Mouse (Mus musculus) bone marrow macrophage, adult 2 months (primary cell): ENCODE data around the gene Chst11.

Experiments
- CTCF ChIP-seq: IDR thresholded peaks from 2 replicates; pipeline ENCODE4 v1.5.1; 2012; ENCODE audit warnings: low read depth, mild to moderate bottlenecking, low read length, moderate library complexity
- POLR2A ChIP-seq: IDR thresholded peaks from 2 replicates; pipeline ENCODE4 v1.6.1; 2012; ENCODE audit warnings: mild to moderate bottlenecking, low read depth, low read length, borderline replicate concordance

DNA sequence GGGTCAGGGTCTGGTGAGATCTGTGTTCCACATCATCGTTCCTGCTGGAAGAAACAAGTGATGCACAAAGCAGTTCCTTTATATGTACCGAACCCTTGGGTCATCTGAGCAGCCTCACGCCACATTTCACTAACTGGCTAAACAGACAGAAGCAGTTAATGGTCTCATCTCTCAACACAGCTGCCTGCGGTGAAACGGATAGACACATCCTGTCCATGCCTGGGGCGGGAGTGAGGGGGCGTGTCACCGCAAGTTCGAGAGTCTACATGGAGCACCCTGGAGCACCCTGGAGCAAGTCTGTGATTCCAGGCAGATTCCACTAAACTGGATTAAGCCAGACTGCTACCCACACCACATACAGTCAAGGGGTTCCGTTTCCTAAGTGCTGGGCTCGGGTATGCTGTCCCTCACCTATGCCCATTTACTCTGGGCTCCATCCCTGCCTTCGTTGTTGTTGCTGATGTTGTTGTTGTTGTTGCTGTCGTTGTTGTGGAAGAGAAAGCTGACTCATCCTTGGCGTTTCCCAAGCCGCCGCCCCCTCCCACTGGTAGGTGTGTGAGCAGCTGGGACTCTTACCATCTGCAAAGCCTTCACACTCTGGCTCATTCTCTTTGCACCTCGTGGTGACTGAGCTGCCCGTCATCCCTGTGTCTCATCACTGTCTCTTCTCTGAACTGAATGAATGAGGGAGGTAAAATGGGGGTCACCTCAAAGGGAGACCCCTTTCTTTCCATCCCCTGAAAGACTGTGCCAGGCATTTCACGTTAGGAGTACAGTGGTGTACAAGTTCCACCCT, 86.7 kb downstream of the Chst11 start:
- TF ChIP-seq CTCF (no peak), POLR2A (no peak)
